Mouse (Mus musculus): ENCODE data around the gene Defb47. TPM values are rescaled to one million over a fixed set of nuclear protein-coding genes. Genes with fewer than 3 reads are reported as not detected.
A peak's percentile ranks its signal among the peaks of the same experiment; 100 is the strongest.

Gene Defb47
- not detected in 2 replicates for polyA plus RNA-seq (2015; fragmentation: Nextera tagmentation; extraction: Ambion mirVana)

DNA sequence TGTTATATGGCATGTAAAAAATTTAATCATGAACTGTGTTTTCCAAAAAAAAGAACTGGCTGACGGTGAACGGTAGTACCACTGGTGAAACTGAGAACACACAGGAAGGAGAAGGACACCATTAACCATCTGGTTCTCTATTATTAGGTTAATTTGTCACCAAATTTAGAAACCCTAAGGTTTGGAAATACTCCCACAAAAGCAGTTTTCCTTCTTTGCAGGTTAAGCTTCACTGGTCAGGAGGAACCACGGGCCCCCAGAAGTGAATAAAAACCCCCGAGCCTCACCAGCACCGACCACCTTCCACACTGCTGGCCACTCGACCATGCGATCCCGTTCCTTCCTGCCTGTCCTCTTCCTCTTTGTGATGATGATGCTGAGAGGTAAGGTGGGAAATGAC, at the start of gene Defb47:
Defb47 (plus strand) TSS at position 301 of the 400 bp plus-strand sequence.
- H3K9ac ChIP-seq (ENCODE audit: low read depth, low read length): no peak within 1 kb of the TSS
- H3K27me3 ChIP-seq (replicated peaks; ENCODE audit: control insufficient read depth, insufficient read depth, low read length): no peaks in the 10 kb centered on the region
- H3K9me3 ChIP-seq (ENCODE audit: control insufficient read depth, low read length): no peaks in the 10 kb centered on the region
- no peak within 1 kb of the TSS for H3K27ac ChIP-seq (ENCODE audit: low read depth, low read length)
- WGBS: 82% methylated on average over 8 of the region's 8 CpGs
- no peak for ATAC-seq
- no peak within 1 kb of the TSS for H3K4me3 ChIP-seq (ENCODE audit: low read length)
- no peaks in the 10 kb centered on the region for H3K36me3 ChIP-seq (ENCODE audit: control insufficient read depth, insufficient read depth, low read length)
- H3K4me1 ChIP-seq (ENCODE audit: control insufficient read depth, insufficient read depth, low read depth, low read length): no peaks in the 10 kb centered on the region
- no peak within 1 kb of the TSS for H3K4me2 ChIP-seq (ENCODE audit: low read length)

DNA sequence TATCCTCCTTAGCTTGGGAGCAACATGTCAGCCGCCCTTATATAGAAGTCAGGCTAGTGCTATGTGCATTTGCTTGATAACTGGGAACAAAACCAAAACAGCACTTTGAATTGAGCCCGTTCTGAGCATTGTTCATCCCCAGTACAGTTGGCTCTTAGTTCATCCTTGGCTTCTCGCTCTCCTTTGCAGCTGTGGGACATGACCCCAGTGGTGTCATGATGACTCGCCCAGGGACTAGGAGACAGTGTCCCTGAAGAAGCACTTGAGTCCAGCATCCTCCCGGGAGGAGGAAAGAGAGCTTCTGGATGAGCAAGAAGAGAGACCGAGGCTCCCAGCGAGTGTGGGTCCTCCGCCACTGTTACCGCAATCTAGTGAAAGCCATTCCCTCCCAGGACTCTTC, 41.8 kb upstream of the Defb47 start:
- Histone ChIP-seq H3K36me3 (ENCODE audit: control insufficient read depth, insufficient read depth, low read length) (peaks cover 11% of the 10 kb centered on the region), H3K27ac (ENCODE audit: low read depth, low read length) (no peak overlapping the region), H3K9me3 (ENCODE audit: control insufficient read depth, low read length) (no peaks in the 10 kb centered on the region), H3K4me2 (ENCODE audit: low read length) (no peak overlapping the region), H3K4me1 (ENCODE audit: control insufficient read depth, insufficient read depth, low read depth, low read length) (no peaks in the 10 kb centered on the region), H3K4me3 (ENCODE audit: low read length) (no peak overlapping the region), H3K9ac (ENCODE audit: low read depth, low read length) (no peak overlapping the region), H3K27me3 (replicated peaks; ENCODE audit: control insufficient read depth, insufficient read depth, low read length) (no peaks in the 10 kb centered on the region)
- ATAC-seq: no peak
- WGBS: 91% methylated on average over 9 of the region's 9 CpGs

DNA sequence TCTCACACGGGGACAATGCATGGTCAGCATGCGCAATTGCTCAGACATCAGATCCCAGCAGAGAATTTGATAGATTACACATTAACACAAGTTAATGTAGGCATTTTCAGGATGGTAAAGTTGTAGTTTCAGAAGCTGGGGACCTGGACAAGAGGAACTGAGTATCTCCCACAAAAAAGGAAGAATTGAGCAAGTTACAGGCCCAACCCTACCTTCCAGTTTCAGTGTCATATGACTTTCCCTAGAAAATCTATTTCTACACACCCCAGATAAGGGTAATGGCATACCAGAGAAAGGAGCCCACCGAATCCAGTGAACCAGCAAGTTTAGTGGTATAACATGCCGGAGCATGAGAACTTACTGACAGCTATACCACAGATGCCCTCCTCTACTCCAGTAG, 34.2 kb upstream of the Defb47 start:
- no peak overlapping the region for H3K27ac ChIP-seq (ENCODE audit: low read depth, low read length)
- H3K9me3 ChIP-seq (ENCODE audit: control insufficient read depth, low read length): no peaks in the 10 kb centered on the region
- H3K36me3 ChIP-seq (ENCODE audit: control insufficient read depth, insufficient read depth, low read length): no peaks in the 10 kb centered on the region
- no peaks in the 10 kb centered on the region for H3K27me3 ChIP-seq (replicated peaks; ENCODE audit: control insufficient read depth, insufficient read depth, low read length)
- H3K4me2 ChIP-seq (ENCODE audit: low read length): no peak overlapping the region
- WGBS: 87% methylated on average over 4 of the region's 4 CpGs
- H3K9ac ChIP-seq (ENCODE audit: low read depth, low read length): no peak overlapping the region
- no peak for ATAC-seq
- peaks cover 3% of the 10 kb centered on the region; the same call in 1 of the 2 replicates for H3K4me1 ChIP-seq (ENCODE audit: control insufficient read depth, insufficient read depth, low read depth, low read length)
- no peak overlapping the region for H3K4me3 ChIP-seq (ENCODE audit: low read length)

DNA sequence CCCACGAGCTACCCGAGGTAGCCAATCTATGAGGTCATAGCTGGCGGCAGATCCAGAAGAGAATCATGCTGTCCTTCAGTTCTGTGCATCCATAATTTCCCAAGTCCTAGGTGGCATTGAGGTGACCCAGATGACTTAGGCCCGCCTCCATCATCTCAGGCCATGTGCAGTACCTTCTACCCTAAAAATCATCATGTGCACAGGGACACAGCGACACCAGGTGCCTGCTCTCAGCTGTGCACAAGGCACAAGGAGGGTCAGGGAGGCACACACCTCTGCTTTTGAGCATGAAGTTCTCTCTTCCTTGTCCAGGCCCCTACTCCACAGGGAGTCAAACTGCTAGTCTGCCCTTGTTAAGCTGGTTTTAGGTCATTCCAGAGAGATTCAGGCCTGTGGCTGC, 32.5 kb upstream of the Defb47 start:
- 86% methylated on average over 5 of the region's 5 CpGs for WGBS
- H3K36me3 ChIP-seq (ENCODE audit: control insufficient read depth, insufficient read depth, low read length): no peaks in the 10 kb centered on the region

DNA sequence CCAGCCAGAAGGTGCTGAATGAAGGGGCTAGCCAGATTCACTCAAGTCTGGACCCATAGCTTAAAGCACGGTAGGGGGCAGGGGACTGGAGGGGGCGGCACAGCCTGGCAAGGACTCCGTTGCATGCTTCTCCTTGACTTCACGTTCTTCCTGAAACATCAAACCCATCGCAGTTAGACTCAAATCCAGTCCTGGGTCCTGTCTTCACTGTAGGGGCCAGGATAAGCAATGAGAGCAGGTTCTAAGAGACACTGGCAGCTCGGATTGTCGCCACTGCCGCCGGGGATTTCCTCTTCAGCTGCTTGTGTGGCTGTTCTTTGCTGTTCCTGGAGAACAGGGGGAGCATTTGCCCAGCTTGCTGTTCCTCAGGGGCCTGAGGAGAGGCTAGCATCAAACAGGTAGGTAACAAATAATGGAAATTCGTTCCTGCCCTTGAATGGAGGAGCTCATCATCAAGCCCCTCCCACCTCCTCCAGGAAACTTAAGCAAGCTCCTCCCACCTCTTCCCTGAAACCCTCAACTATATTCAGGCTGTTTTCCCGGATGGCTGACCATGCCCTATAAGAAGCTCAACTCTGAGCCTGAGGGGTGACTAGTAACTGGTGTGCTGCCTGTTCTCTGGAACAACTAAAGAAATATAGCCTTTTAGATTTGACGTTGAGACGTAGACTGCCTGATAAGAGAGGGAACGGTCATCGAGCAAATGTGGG, 31.9 kb upstream of the Defb47 start:
- no peak for ATAC-seq
- Histone ChIP-seq H3K27me3 (replicated peaks; ENCODE audit: control insufficient read depth, insufficient read depth, low read length) (no peaks in the 10 kb centered on the region), H3K4me3 (ENCODE audit: low read length) (peak overlapping the region; percentile 19), H3K36me3 (ENCODE audit: control insufficient read depth, insufficient read depth, low read length) (no peaks in the 10 kb centered on the region), H3K4me2 (ENCODE audit: low read length) (peak overlapping the region; percentile 48), H3K9ac (ENCODE audit: low read depth, low read length) (0 out of 2 replicates have a peak overlapping the region, but pooled peaks have one; percentile 31), H3K27ac (ENCODE audit: low read depth, low read length) (no peak overlapping the region), H3K4me1 (ENCODE audit: control insufficient read depth, insufficient read depth, low read depth, low read length) (peaks cover 3% of the 10 kb centered on the region; the same call in 1 of the 2 replicates), H3K9me3 (ENCODE audit: control insufficient read depth, low read length) (no peaks in the 10 kb centered on the region)
- 26% methylated on average over 15 of the region's 15 CpGs for WGBS

More for the DNA sequence above, 32.5 kb upstream of the Defb47 start:
- Histone ChIP-seq H3K27me3 (replicated peaks; ENCODE audit: control insufficient read depth, insufficient read depth, low read length) (no peaks in the 10 kb centered on the region), H3K9me3 (ENCODE audit: control insufficient read depth, low read length) (no peaks in the 10 kb centered on the region), H3K4me3 (ENCODE audit: low read length) (no peak overlapping the region), H3K4me2 (ENCODE audit: low read length) (peak overlapping the region; percentile 48; the same call in 1 of the 2 replicates), H3K9ac (ENCODE audit: low read depth, low read length) (no peak overlapping the region), H3K27ac (ENCODE audit: low read depth, low read length) (no peak overlapping the region), H3K4me1 (ENCODE audit: control insufficient read depth, insufficient read depth, low read depth, low read length) (peaks cover 3% of the 10 kb centered on the region; the same call in 1 of the 2 replicates)
- ATAC-seq: no peak

DNA sequence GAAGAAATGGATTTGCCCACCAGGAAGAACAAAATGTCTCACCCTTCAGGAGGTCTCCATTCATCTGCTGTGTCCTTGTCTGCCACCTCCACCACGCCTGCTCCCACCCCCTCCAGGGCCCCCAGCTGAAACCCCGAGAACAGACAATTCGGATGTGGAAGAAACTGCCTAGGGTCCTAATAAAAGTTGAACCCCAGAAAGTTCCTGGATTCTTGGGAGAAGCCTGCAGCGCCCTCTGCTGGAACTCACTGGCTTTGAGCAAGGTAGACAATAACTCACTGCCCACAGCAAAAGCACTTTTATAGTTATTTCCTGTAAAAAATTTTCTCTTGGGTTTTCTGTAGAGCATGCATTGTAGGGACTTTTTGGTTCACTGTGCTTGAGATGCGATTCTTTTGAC, 22.8 kb upstream of the Defb47 start:
- no peak for ATAC-seq
- no peaks in the 10 kb centered on the region for H3K4me1 ChIP-seq (ENCODE audit: control insufficient read depth, insufficient read depth, low read depth, low read length)
- H3K27me3 ChIP-seq (replicated peaks; ENCODE audit: control insufficient read depth, insufficient read depth, low read length): no peaks in the 10 kb centered on the region
- no peak overlapping the region for H3K9ac ChIP-seq (ENCODE audit: low read depth, low read length)
- no peak overlapping the region for H3K27ac ChIP-seq (ENCODE audit: low read depth, low read length)
- no peaks in the 10 kb centered on the region for H3K9me3 ChIP-seq (ENCODE audit: control insufficient read depth, low read length)
- no peaks in the 10 kb centered on the region for H3K36me3 ChIP-seq (ENCODE audit: control insufficient read depth, insufficient read depth, low read length)
- no peak overlapping the region for H3K4me3 ChIP-seq (ENCODE audit: low read length)
- H3K4me2 ChIP-seq (ENCODE audit: low read length): no peak overlapping the region
- 18% methylated on average over 5 of the region's 5 CpGs for WGBS

DNA sequence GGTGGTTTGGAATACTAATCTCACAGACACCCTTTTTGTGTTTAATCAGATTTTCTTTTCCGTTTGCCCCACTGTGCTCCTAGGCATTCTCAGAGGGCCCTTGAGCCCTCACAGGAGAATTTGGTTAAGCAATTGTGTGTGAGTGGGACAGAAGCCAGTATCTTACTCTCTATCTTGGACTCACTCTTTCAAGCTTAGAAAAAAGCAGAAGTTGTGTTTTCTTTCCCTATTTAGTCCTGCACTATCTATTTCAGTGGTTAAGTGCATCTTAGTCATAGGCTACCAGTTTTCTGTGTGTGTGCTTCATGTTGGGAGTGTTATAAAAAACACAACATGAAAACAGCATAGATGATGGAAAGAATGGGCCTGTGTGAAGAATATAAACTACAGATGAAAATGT, 18.1 kb upstream of the Defb47 start:
- Histone ChIP-seq H3K27me3 (replicated peaks; ENCODE audit: control insufficient read depth, insufficient read depth, low read length) (no peaks in the 10 kb centered on the region), H3K9ac (ENCODE audit: low read depth, low read length) (no peak overlapping the region), H3K9me3 (ENCODE audit: control insufficient read depth, low read length) (no peaks in the 10 kb centered on the region), H3K36me3 (ENCODE audit: control insufficient read depth, insufficient read depth, low read length) (no peaks in the 10 kb centered on the region), H3K4me1 (ENCODE audit: control insufficient read depth, insufficient read depth, low read depth, low read length) (no peaks in the 10 kb centered on the region), H3K27ac (ENCODE audit: low read depth, low read length) (no peak overlapping the region), H3K4me2 (ENCODE audit: low read length) (no peak overlapping the region), H3K4me3 (ENCODE audit: low read length) (no peak overlapping the region)
- no peak for ATAC-seq
- WGBS: 76% methylated on average over 1 of the region's 1 CpGs

DNA sequence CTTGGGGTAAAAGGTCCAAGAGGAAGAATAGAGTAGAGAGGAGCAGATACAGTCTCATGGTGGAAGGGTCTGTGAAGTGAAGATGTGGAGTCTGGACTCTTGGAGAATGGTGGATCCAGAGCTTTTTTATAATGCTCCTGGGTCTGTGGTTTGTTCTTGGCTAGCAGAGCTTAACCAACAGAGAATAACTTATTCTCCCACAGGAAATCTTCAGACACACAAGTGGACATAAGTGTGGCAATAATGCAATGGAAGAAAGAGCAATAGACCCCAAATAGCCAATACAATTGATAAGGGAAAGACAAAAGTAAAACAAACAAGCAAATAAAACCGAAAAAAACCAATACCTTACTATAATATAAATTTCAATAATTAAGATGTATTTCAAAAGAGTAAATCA, 13.5 kb upstream of the Defb47 start, which contains the start of gene Defb48:
Defb48 (minus strand) TSS at position 101 of the 400 bp plus-strand sequence.
- Histone ChIP-seq H3K9me3 (ENCODE audit: control insufficient read depth, low read length) (no peaks in the 10 kb centered on the region), H3K4me1 (ENCODE audit: control insufficient read depth, insufficient read depth, low read depth, low read length) (no peaks in the 10 kb centered on the region), H3K4me3 (ENCODE audit: low read length) (no peak within 1 kb of the TSS), H3K27me3 (replicated peaks; ENCODE audit: control insufficient read depth, insufficient read depth, low read length) (no peaks in the 10 kb centered on the region), H3K4me2 (ENCODE audit: low read length) (no peak within 1 kb of the TSS), H3K36me3 (ENCODE audit: control insufficient read depth, insufficient read depth, low read length) (no peaks in the 10 kb centered on the region), H3K9ac (ENCODE audit: low read depth, low read length) (no peak within 1 kb of the TSS), H3K27ac (ENCODE audit: low read depth, low read length) (no peak within 1 kb of the TSS)
- 77% methylated on average over 1 of the region's 1 CpGs for WGBS
- ATAC-seq: no peak

DNA sequence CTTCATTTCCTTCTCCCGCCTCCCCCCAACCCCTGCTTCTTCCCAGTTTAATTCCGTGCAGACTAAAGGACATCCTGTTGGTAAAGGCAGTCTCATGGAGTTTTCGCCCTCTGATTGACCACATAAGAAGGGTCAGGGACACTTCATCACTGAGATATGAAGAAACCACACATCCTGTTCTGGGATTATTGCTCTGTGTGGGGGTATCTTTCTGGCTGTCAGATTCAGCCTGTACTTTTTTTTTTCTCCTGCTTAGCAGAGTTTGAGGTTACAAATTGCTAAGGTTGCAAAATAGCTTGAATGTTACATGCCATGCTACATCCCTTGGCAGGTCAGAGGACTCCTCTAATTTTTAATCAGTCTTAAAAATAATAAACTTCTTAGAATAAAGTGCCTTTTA, 6.6 kb upstream of the Defb47 start:
- H3K27ac ChIP-seq (ENCODE audit: low read depth, low read length): no peak overlapping the region
- whole genome bisulfite sequencing: 82% methylated on average over 3 of the region's 3 CpGs
- no peak for ATAC-seq

More for the DNA sequence above, 6.6 kb upstream of the Defb47 start:
- H3K36me3 ChIP-seq (ENCODE audit: control insufficient read depth, insufficient read depth, low read length): no peaks in the 10 kb centered on the region
- H3K9me3 ChIP-seq (ENCODE audit: control insufficient read depth, low read length): no peaks in the 10 kb centered on the region
- H3K27me3 ChIP-seq (replicated peaks; ENCODE audit: control insufficient read depth, insufficient read depth, low read length): no peaks in the 10 kb centered on the region
- no peak overlapping the region for H3K9ac ChIP-seq (ENCODE audit: low read depth, low read length)
- no peak overlapping the region for H3K4me2 ChIP-seq (ENCODE audit: low read length)
- H3K4me3 ChIP-seq (ENCODE audit: low read length): no peak overlapping the region
- no peaks in the 10 kb centered on the region for H3K4me1 ChIP-seq (ENCODE audit: control insufficient read depth, insufficient read depth, low read depth, low read length)
